Mouse (Mus musculus): Measurements from ENCODE around the gene Lmo2. TPM values are rescaled to one million over a fixed set of nuclear protein-coding genes. Genes with fewer than 3 reads are reported as not detected.
A peak's percentile ranks its signal among the peaks of the same experiment; 100 is the strongest.

The Lmo2 gene
- polyA plus RNA-seq, 2 experiments = 143 to 152 TPM

GRCm38 (mm10) chr2:103970791-103971649 lies 13.2 kb downstream of the Lmo2 start:
- peak overlapping the region; percentile 72 to 73 for H3K4me3 ChIP-seq (ENCODE audit: insufficient read depth in 1 of 2, low read depth in 2 of 2, low read length in 2 of 2)
- H3K9me3 ChIP-seq (ENCODE audit: control insufficient read depth, low read length) = no peaks in the 10 kb centered on the region
- no peak for DNase-seq (ENCODE audit: low read depth in 3 of 3, low spot score in 3 of 3)
- no peak for TF ChIP-seq EP300 (IDR thresholded peaks at IDR 0.05; ENCODE audit: low read depth)
- TF ChIP-seq CTCF (IDR thresholded peaks at IDR 0.05; ENCODE audit: low read depth) = no peak
- ATAC-seq (ENCODE audit: insufficient read depth) = peak; percentile 19; the same call in 1 of the 2 replicates
- peak overlapping the region; percentile 100 for H3K9ac ChIP-seq (replicated peaks)
- peaks cover 75% of the 10 kb centered on the region for H3K36me3 ChIP-seq (replicated peaks; ENCODE audit: control insufficient read depth, insufficient read depth, low read depth)
- no peaks in the 10 kb centered on the region; the same call in 1 of the 2 replicates for H3K27me3 ChIP-seq (ENCODE audit: control insufficient read depth, insufficient read depth, low read length)
- WGBS (ENCODE audit: insufficient replicate concordance) = under 1% methylated on average over 32 of the region's 32 CpGs
- peak overlapping the region; percentile 92 for H3K27ac ChIP-seq
- peaks cover 26 to 37% of the 10 kb centered on the region in 2 experiments for H3K4me1 ChIP-seq (replicated peaks; ENCODE audit: control insufficient read depth in 2 of 2, insufficient read depth in 2 of 2, low read length in 1 of 2)
- peak overlapping the region; percentile 92 for H3K4me2 ChIP-seq (ENCODE audit: low read depth)

GRCm38 (mm10) chr2:103971838-103972237 lies 14.1 kb downstream of the Lmo2 start:
- peaks cover 20 to 31% of the 10 kb centered on the region in 2 experiments for H3K4me1 ChIP-seq (replicated peaks; ENCODE audit: control insufficient read depth in 2 of 2, insufficient read depth in 2 of 2, low read length in 1 of 2)
- H3K4me3 ChIP-seq (ENCODE audit: insufficient read depth in 1 of 2, low read depth in 2 of 2, low read length in 2 of 2) = peak overlapping the region; percentile 72 to 73
- H3K4me2 ChIP-seq (ENCODE audit: low read depth) = peak overlapping the region; percentile 92
- H3K27ac ChIP-seq = peak overlapping the region; percentile 92
- DNase-seq (ENCODE audit: low read depth in 3 of 3, low spot score in 3 of 3) (no peak), ATAC-seq (ENCODE audit: insufficient read depth) (no peak)
- H3K9ac ChIP-seq (replicated peaks) = peak overlapping the region; percentile 100
- no peaks in the 10 kb centered on the region for H3K9me3 ChIP-seq (ENCODE audit: control insufficient read depth, low read length)
- no peak for TF ChIP-seq CTCF (IDR thresholded peaks at IDR 0.05; ENCODE audit: low read depth)
- H3K36me3 ChIP-seq (replicated peaks; ENCODE audit: control insufficient read depth, insufficient read depth, low read depth) = peaks cover 75% of the 10 kb centered on the region
- H3K27me3 ChIP-seq (ENCODE audit: control insufficient read depth, insufficient read depth, low read length) = no peaks in the 10 kb centered on the region; the same call in 1 of the 2 replicates
- 6% methylated on average over 3 of the region's 3 CpGs for WGBS (ENCODE audit: insufficient replicate concordance)

- no peak overlapping the region for H3K9ac ChIP-seq (replicated peaks)
- H3K9me3 ChIP-seq (ENCODE audit: control insufficient read depth, low read length) = no peaks in the 10 kb centered on the region
- peaks cover 98% of the 10 kb centered on the region for H3K36me3 ChIP-seq (replicated peaks; ENCODE audit: control insufficient read depth, insufficient read depth, low read depth)
- no peak overlapping the region for H3K4me2 ChIP-seq (ENCODE audit: low read depth)
- no peak for ATAC-seq (ENCODE audit: insufficient read depth)
- no peaks in the 10 kb centered on the region; the same call in 1 of the 2 replicates for H3K27me3 ChIP-seq (ENCODE audit: control insufficient read depth, insufficient read depth, low read length)
- no peak overlapping the region for H3K4me3 ChIP-seq (ENCODE audit: insufficient read depth in 1 of 2, low read depth in 2 of 2, low read length in 2 of 2)
- WGBS (ENCODE audit: insufficient replicate concordance) = 54% methylated on average over 7 of the region's 7 CpGs
- H3K27ac ChIP-seq = no peak overlapping the region
- H3K4me1 ChIP-seq (replicated peaks; ENCODE audit: control insufficient read depth in 2 of 2, insufficient read depth in 2 of 2, low read length in 1 of 2) = peaks cover 11 to 23% of the 10 kb centered on the region in 2 experiments
- TF ChIP-seq CTCF (IDR thresholded peaks at IDR 0.05; ENCODE audit: low read depth) (no peak), EP300 (IDR thresholded peaks at IDR 0.05; ENCODE audit: low read depth) (no peak)
- no peak for DNase-seq (ENCODE audit: low read depth in 3 of 3, low spot score in 3 of 3)
Observed at GRCm38 (mm10) chr2:103975904-103976303, 18.1 kb downstream of the Lmo2 start.

- Histone ChIP-seq H3K36me3 (replicated peaks; ENCODE audit: control insufficient read depth, insufficient read depth, low read depth) (peaks cover 98% of the 10 kb centered on the region), H3K27me3 (ENCODE audit: control insufficient read depth, insufficient read depth, low read length) (no peaks in the 10 kb centered on the region), H3K9me3 (ENCODE audit: control insufficient read depth, low read length) (no peaks in the 10 kb centered on the region), H3K4me3 (ENCODE audit: insufficient read depth in 1 of 2, low read depth in 2 of 2, low read length in 2 of 2) (no peak overlapping the region), H3K4me2 (ENCODE audit: low read depth) (no peak overlapping the region), H3K9ac (replicated peaks) (no peak overlapping the region), H3K4me1 (replicated peaks; ENCODE audit: control insufficient read depth in 2 of 2, insufficient read depth in 2 of 2, low read length in 1 of 2) (peaks cover 3 to 11% of the 10 kb centered on the region in 2 experiments), H3K27ac (no peak overlapping the region)
- no peak for DNase-seq (ENCODE audit: low read depth in 3 of 3, low spot score in 3 of 3)
- no peak for ATAC-seq (ENCODE audit: insufficient read depth)
- WGBS (ENCODE audit: insufficient replicate concordance) = 72% methylated on average over 8 of the region's 8 CpGs
- TF ChIP-seq CTCF (IDR thresholded peaks at IDR 0.05; ENCODE audit: low read depth) (no peak), EP300 (IDR thresholded peaks at IDR 0.05; ENCODE audit: low read depth) (no peak)
Observed at GRCm38 (mm10) chr2:103977216-103977615, 19.4 kb downstream of the Lmo2 start.

GRCm38 (mm10) chr2:103977716-103978115 lies 19.9 kb downstream of the Lmo2 start:
- Histone ChIP-seq H3K27me3 (ENCODE audit: control insufficient read depth, insufficient read depth, low read length) (no peaks in the 10 kb centered on the region), H3K4me3 (ENCODE audit: insufficient read depth in 1 of 2, low read depth in 2 of 2, low read length in 2 of 2) (no peak overlapping the region), H3K9ac (replicated peaks) (no peak overlapping the region), H3K36me3 (replicated peaks; ENCODE audit: control insufficient read depth, insufficient read depth, low read depth) (peaks cover 98% of the 10 kb centered on the region), H3K9me3 (ENCODE audit: control insufficient read depth, low read length) (no peaks in the 10 kb centered on the region), H3K4me2 (ENCODE audit: low read depth) (no peak overlapping the region), H3K27ac (no peak overlapping the region), H3K4me1 (replicated peaks; ENCODE audit: control insufficient read depth in 2 of 2, insufficient read depth in 2 of 2, low read length in 1 of 2) (peaks cover 3 to 8% of the 10 kb centered on the region in 2 experiments)
- TF ChIP-seq EP300 (IDR thresholded peaks at IDR 0.05; ENCODE audit: low read depth) (no peak), CTCF (IDR thresholded peaks at IDR 0.05; ENCODE audit: low read depth) (no peak)
- ATAC-seq (ENCODE audit: insufficient read depth) (no peak), DNase-seq (ENCODE audit: low read depth in 3 of 3, low spot score in 3 of 3) (no peak)
- 84% methylated on average over 9 of the region's 9 CpGs for WGBS (ENCODE audit: insufficient replicate concordance)

Data from liver, embryonic 14.5 days (tissue).